Mouse (Mus musculus) ES-Bruce4 (cell line): ENCODE measurements around the gene Hdac4.

Experiments
- CTCF ChIP-seq: IDR thresholded peaks from one replicate; pipeline ENCODE4 v1.8.1; 2011; ENCODE audit warnings: low read depth, low read length
- POLR2A ChIP-seq: IDR thresholded peaks from one replicate; pipeline ENCODE4 v1.8.1; 2011; ENCODE audit warnings: low read length; ENCODE audit not compliant: insufficient read depth

DNA sequence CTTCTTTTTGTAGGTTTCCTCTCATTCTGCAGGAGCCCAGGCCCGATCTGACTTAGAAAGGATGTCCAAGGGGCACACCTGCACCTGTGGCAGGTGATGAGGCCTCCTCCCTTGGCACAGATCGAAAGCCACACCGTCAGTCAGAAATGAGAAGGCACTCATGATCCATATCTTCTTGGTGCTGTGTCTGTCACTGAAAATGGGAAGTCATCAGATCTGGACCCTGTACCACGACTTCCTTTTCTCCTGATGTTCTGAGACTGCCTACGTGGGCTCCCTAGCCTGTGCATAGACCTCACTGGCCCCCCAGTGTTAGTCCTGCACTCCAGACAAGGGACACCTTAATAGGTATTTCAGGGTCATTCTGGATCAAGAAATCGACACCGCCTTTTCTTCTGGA, 158.5 kb downstream of the Hdac4 start:
- TF ChIP-seq CTCF: no peak
- TF ChIP-seq POLR2A: no peak
